Comparison of ENCODE assay signal across 19 mouse cellular contexts in the genomic region with DNA sequence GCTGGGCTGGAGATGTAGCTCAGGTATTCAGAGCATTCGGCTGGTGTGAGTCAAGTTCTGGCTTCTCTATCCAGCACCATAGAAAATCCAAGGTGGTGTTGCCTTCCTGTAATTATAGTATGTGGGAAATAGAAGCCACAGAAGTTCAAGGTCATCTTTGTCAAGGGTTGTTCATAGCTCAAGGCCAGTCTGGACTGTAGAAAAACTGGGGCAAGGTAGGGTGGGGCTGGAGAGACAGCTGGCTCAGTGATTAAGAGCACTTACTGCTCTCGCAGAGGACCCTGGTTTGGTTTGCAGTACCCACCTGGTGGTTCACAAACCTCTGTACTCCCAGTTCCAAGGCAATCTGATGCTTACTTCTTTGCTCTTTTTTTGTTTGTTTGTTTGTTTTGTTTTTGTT. TPM values are rescaled to one million over a fixed set of nuclear protein-coding genes. Genes with fewer than 3 reads are reported as not detected.
"Had no signal": no experiment of that assay in that cellular context is flagged by ENCODE, and none has a peak within 500 bp of the region (broad histone marks: within the 10 kb centered on the region; RNA-seq: fewer than 3 reads in every experiment).

No protein-coding gene starts in this region.

- H3K4me3 ChIP-seq: lung, embryonic 15.5 days; megakaryocyte, embryonic 14.5 days; midbrain, embryonic 13.5 days; midbrain, embryonic 15.5 days; neural tube, embryonic 12.5 days; stomach, embryonic 15.5 days had no signal

- H3K4me2 ChIP-seq: lung, embryonic 15.5 days; midbrain, embryonic 11.5 days; midbrain, embryonic 13.5 days; midbrain, embryonic 15.5 days; neural tube, embryonic 12.5 days; stomach, embryonic 15.5 days had no signal

- H3K4me1 ChIP-seq: lung, embryonic 15.5 days; megakaryocyte, embryonic 14.5 days; midbrain, embryonic 13.5 days; midbrain, embryonic 15.5 days; neural tube, embryonic 12.5 days; stomach, embryonic 15.5 days had no signal

- DNase-seq: liver, postnatal 0 days; lung, adult 2 months; lung, postnatal 14 days; lung, postnatal 36 days; right cerebral cortex, postnatal 14 days; thymus, adult 2 months; thymus, postnatal 25 days; thymus, postnatal 4 days had no signal

- H3K36me3 ChIP-seq: lung, embryonic 15.5 days; midbrain, embryonic 13.5 days; midbrain, embryonic 15.5 days; neural tube, embryonic 12.5 days; stomach, embryonic 15.5 days had no signal

- H3K9me3 ChIP-seq: lung, embryonic 15.5 days; megakaryocyte, embryonic 14.5 days; midbrain, embryonic 13.5 days; midbrain, embryonic 15.5 days; neural tube, embryonic 12.5 days; stomach, embryonic 15.5 days had no signal

- ATAC-seq: liver, postnatal 0 days; lung, postnatal 0 days; midbrain, embryonic 13.5 days; midbrain, embryonic 15.5 days had no signal

- H3K27ac ChIP-seq: lung, embryonic 15.5 days; macrophage; midbrain, embryonic 13.5 days; midbrain, embryonic 15.5 days; neural tube, embryonic 12.5 days; stomach, embryonic 15.5 days; stomach, postnatal 0 days had no signal

- H3K27me3 ChIP-seq: lung, embryonic 15.5 days; midbrain, embryonic 13.5 days; midbrain, embryonic 15.5 days; neural tube, embryonic 12.5 days; stomach, embryonic 15.5 days had no signal

- H3K9ac ChIP-seq: liver, postnatal 0 days; lung, embryonic 15.5 days; midbrain, embryonic 13.5 days; midbrain, embryonic 15.5 days; neural tube, embryonic 12.5 days; stomach, embryonic 15.5 days had no signal

RNA-seq across cellular contexts. Expression of a gene that starts 24.6 kb away (rescaled TPM):
- total RNA-seq: neutrophil, adult 5-6 weeks had no signal
